Mouse (Mus musculus): ENCODE results near the gene 4930523C07Rik. TPM values are rescaled to one million over a fixed set of nuclear protein-coding genes. Genes with fewer than 3 reads are reported as not detected.

Gene 4930523C07Rik
- polyA plus RNA-seq, 1 experiment from 2014 or later, result 7.3 TPM

DNA sequence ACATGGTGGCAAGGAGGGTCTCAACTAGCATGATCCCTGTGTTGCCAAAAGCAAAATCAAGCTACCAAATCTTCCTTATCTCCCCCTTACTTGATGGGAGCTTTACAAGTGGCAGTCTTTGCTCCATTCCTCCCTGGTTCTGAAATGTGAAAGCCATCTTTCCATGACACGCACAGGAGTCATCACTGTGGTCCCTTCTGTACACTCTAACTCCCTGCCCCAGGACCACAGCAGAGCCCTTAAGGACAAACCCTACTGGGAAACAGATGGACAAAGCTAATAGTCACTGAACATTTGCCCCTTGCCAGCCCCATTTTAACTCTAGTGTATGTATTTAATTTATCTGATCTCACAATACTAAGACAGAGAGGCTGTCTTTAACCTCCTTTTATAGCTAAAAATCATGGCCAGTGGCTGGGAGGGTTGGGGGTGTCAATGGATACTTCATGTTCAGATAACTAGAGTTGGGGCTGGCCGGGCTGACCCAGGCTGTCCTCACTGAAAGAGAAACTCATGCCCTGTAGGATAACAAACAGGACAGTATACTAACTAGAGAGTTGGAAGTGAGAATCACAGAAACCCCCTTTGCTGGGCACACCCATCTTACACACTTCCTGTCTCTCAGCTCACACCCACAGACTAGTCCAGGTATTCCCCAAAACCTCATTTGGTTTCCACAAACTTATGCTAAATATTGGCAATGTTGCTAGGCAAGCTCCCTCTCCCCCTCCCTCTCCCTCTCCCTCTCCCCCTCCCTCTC, 8.6 kb downstream of the 4930523C07Rik start:
- Histone ChIP-seq H3K4me1 (replicated peaks; ENCODE audit: control insufficient read depth, insufficient read depth, low read length) (no peaks in the 10 kb centered on the region), H3K27ac (ENCODE audit: low read depth) (no peak overlapping the region), H3K36me3 (ENCODE audit: control insufficient read depth, insufficient read depth, low read length) (no peaks in the 10 kb centered on the region), H3K9me3 (ENCODE audit: control insufficient read depth, low read length) (no peaks in the 10 kb centered on the region), H3K27me3 (replicated peaks; ENCODE audit: control insufficient read depth, insufficient read depth, low read length) (no peaks in the 10 kb centered on the region), H3K4me3 (ENCODE audit: low read depth, low read length) (no peak overlapping the region), H3K9ac (ENCODE audit: low read length) (no peak overlapping the region), H3K4me2 (ENCODE audit: low read length) (no peak overlapping the region)
- DNase-seq (ENCODE audit: low spot score), result no peak
- 91% methylated on average over 2 of the region's 2 CpGs for whole genome bisulfite sequencing
- no peak for ATAC-seq (replicated peaks; ENCODE audit: low FRiP score, low TSS enrichment, low read depth)

DNA sequence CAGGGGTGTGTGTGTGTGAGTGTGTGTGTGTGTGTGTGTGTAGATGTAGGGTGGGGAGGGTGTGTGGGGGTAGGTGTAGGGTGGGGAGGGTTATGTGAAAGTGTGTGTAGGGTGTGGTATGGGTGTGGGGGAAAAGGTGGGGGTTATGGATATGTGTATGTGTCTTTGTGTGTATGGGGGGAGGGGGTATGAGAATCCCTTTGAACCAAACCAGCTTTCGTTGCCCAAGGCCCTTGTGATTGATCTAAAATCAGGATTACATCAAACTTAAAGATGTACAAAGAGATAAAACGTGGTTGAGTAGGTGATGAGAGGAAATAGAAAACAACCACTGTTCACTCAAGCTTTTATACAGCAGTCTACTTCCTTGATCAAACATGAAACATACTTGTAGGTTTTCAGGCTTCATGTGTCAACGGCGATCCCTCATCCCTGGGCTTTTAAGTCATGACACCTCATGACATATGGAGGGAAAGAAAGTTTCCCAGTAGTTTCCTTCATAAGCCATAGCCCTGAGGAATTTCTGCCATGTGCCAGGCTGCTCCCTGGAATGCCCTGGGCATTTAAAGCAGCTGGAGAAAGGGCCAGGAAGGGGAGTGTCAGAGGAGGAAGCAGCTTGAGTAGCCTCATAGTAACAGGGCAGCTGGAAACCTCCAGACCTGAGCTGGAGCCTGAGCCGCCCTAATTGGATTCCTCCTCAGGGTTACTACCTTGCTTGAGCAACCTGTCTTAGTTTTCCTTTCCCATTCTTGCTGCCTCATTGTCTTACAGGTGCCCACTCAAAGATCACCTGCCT, 9.5 kb downstream of the 4930523C07Rik start:
- no peak overlapping the region for H3K9ac ChIP-seq (ENCODE audit: low read length)
- H3K27ac ChIP-seq (ENCODE audit: low read depth), result no peak overlapping the region
- WGBS, result 76% methylated on average over 5 of the region's 5 CpGs
- no peaks in the 10 kb centered on the region for H3K9me3 ChIP-seq (ENCODE audit: control insufficient read depth, low read length)
- ATAC-seq (replicated peaks; ENCODE audit: low FRiP score, low TSS enrichment, low read depth) (no peak; the same call in 1 of the 2 replicates), DNase-seq (ENCODE audit: low spot score) (no peak)
- H3K4me1 ChIP-seq (replicated peaks; ENCODE audit: control insufficient read depth, insufficient read depth, low read length), result no peaks in the 10 kb centered on the region
- no peaks in the 10 kb centered on the region for H3K27me3 ChIP-seq (replicated peaks; ENCODE audit: control insufficient read depth, insufficient read depth, low read length)
- H3K4me2 ChIP-seq (ENCODE audit: low read length), result no peak overlapping the region
- H3K36me3 ChIP-seq (ENCODE audit: control insufficient read depth, insufficient read depth, low read length), result no peaks in the 10 kb centered on the region
- H3K4me3 ChIP-seq (ENCODE audit: low read depth, low read length), result no peak overlapping the region

DNA sequence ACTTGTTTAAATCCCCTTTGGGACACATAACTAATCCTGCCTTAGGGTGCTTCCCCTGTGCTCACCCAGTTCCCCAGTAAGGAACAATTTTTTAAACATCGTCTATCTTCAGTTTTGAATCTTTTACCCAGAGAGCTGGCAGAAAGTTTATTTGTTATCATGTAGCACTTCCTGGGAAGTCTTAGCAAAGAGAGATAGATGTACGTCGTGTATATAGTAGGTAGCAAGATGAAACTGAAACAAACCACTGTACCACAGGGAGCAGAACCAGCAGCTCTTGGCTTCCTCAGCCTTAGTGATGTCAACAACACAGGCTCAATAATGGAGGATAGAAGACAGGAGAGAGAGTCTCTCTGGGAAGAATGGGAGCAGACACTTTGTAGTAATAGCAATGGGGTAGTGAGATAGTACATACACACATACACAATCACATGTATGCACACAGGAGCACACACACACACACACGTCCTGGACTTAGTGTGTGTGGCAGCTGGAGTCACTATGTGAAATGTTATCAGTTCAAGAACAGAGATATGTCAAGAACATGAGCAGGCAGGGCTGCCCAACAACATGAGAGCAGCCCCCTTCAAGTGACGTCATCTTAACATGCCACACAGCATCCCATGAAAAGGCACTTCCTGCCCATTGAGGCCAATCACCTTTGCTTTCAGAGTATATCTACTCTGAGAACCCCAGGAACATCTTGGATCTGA, 10.3 kb downstream of the 4930523C07Rik start:
- 73% methylated on average over 5 of the region's 5 CpGs for WGBS

DNA sequence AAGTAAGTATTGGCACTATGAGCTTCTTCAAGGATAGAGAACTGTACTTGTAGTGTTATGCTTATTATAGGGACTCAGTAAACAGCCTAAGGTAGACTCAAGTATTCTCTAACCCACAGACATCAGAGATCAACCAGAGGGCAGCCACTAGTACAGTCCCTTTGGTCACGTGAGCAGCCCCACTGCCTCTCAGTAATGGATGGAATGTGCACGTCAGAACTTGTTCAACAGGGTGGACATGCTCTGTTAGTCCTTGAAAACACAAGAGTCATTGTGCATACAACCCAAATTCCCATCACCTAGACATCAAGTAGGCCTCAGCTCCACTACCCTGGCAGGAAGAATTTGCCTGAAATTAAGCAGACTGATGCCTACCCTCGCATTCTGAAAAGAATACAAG, 13.5 kb downstream of the 4930523C07Rik start:
- ATAC-seq (replicated peaks; ENCODE audit: low FRiP score, low TSS enrichment, low read depth) (no peak), DNase-seq (ENCODE audit: low spot score) (no peak)

More for the DNA sequence above, 10.3 kb downstream of the 4930523C07Rik start:
- Histone ChIP-seq H3K9ac (ENCODE audit: low read length) (no peak overlapping the region), H3K4me2 (ENCODE audit: low read length) (no peak overlapping the region), H3K4me1 (replicated peaks; ENCODE audit: control insufficient read depth, insufficient read depth, low read length) (no peaks in the 10 kb centered on the region), H3K9me3 (ENCODE audit: control insufficient read depth, low read length) (no peaks in the 10 kb centered on the region), H3K27me3 (replicated peaks; ENCODE audit: control insufficient read depth, insufficient read depth, low read length) (no peaks in the 10 kb centered on the region), H3K36me3 (ENCODE audit: control insufficient read depth, insufficient read depth, low read length) (no peaks in the 10 kb centered on the region), H3K27ac (ENCODE audit: low read depth) (no peak overlapping the region), H3K4me3 (ENCODE audit: low read depth, low read length) (no peak overlapping the region)
- ATAC-seq (replicated peaks; ENCODE audit: low FRiP score, low TSS enrichment, low read depth) (no peak), DNase-seq (ENCODE audit: low spot score) (no peak)

DNA sequence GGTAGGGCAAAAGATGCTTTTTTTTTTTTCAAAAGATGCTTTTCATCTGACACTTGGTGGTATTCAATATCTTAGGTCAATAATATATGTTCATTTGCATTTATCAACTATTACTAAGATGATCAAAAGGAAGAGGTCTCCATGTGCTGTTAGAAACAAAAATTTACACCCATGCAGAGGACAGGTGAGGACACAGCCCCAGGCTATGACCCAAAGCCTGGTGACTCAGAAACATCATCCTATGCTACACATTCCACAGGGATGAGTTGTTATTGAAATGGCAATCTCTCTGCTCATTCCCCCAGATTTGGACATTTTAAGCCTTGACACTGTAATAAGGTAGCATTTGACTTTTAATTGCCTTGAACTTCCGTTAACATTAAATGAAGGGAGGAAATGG, 15.7 kb downstream of the 4930523C07Rik start:
- 83% methylated on average over 1 of the region's 1 CpGs for WGBS
- Histone ChIP-seq H3K4me1 (replicated peaks; ENCODE audit: control insufficient read depth, insufficient read depth, low read length) (no peaks in the 10 kb centered on the region), H3K27me3 (replicated peaks; ENCODE audit: control insufficient read depth, insufficient read depth, low read length) (no peaks in the 10 kb centered on the region), H3K36me3 (ENCODE audit: control insufficient read depth, insufficient read depth, low read length) (no peaks in the 10 kb centered on the region), H3K4me3 (ENCODE audit: low read depth, low read length) (no peak overlapping the region), H3K9me3 (ENCODE audit: control insufficient read depth, low read length) (no peaks in the 10 kb centered on the region), H3K4me2 (ENCODE audit: low read length) (no peak overlapping the region), H3K9ac (ENCODE audit: low read length) (no peak overlapping the region), H3K27ac (ENCODE audit: low read depth) (no peak overlapping the region)
- ATAC-seq (replicated peaks; ENCODE audit: low FRiP score, low TSS enrichment, low read depth) (no peak), DNase-seq (ENCODE audit: low spot score) (no peak)

More for the DNA sequence above, 13.5 kb downstream of the 4930523C07Rik start:
- WGBS, result 66% methylated on average over 3 of the region's 3 CpGs
- Histone ChIP-seq H3K9me3 (ENCODE audit: control insufficient read depth, low read length) (no peaks in the 10 kb centered on the region), H3K27me3 (replicated peaks; ENCODE audit: control insufficient read depth, insufficient read depth, low read length) (no peaks in the 10 kb centered on the region), H3K27ac (ENCODE audit: low read depth) (no peak overlapping the region), H3K4me3 (ENCODE audit: low read depth, low read length) (no peak overlapping the region), H3K36me3 (ENCODE audit: control insufficient read depth, insufficient read depth, low read length) (no peaks in the 10 kb centered on the region), H3K4me1 (replicated peaks; ENCODE audit: control insufficient read depth, insufficient read depth, low read length) (no peaks in the 10 kb centered on the region), H3K9ac (ENCODE audit: low read length) (no peak overlapping the region), H3K4me2 (ENCODE audit: low read length) (no peak overlapping the region)

DNA sequence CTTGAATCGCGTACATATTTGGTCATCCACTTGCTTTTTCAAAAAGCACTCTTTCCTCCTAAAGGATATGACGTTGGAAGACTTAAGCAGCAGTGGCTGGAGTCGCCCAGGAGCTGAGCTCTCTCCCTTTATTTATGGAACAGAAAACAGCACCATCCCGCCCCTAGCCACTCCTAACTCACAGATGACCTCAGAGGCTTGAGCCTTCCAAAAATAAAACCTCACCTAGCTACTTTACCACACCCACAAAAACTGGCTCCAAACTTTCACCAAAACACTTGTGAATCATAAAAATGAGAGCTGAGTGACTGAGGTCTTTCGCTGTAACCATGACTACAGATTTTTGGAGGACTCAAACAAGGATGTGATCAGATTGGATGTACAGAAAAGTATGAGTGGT, 16.4 kb downstream of the 4930523C07Rik start:
- Histone ChIP-seq H3K4me2 (ENCODE audit: low read length) (no peak overlapping the region), H3K27me3 (replicated peaks; ENCODE audit: control insufficient read depth, insufficient read depth, low read length) (no peaks in the 10 kb centered on the region), H3K36me3 (ENCODE audit: control insufficient read depth, insufficient read depth, low read length) (no peaks in the 10 kb centered on the region), H3K9ac (ENCODE audit: low read length) (no peak overlapping the region), H3K4me1 (replicated peaks; ENCODE audit: control insufficient read depth, insufficient read depth, low read length) (no peaks in the 10 kb centered on the region), H3K4me3 (ENCODE audit: low read depth, low read length) (no peak overlapping the region), H3K27ac (ENCODE audit: low read depth) (no peak overlapping the region), H3K9me3 (ENCODE audit: control insufficient read depth, low read length) (no peaks in the 10 kb centered on the region)
- DNase-seq (ENCODE audit: low spot score), result no peak
- 57% methylated on average over 6 of the region's 6 CpGs for WGBS
- no peak for ATAC-seq (replicated peaks; ENCODE audit: low FRiP score, low TSS enrichment, low read depth)

DNA sequence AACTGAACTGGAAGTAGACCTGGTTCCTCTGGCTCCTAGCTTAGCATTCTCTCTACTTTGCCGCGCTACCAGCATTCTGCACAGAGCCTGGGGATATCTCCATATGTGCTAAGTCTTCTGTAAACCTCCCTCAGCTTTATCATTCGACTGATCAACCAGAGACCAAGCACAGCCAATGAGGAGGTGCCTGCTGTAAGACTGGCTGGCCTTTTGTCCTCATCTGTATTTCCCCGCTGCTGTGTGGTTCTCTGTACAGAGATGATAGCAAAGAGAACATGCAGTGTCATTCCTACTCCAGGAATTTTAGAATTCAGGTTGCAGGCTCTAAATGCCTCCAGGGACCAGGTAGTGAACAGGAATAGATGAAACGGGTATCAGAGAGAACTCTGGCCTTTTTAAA, 17.1 kb downstream of the 4930523C07Rik start:
- Histone ChIP-seq H3K4me3 (ENCODE audit: low read depth, low read length) (no peak overlapping the region), H3K36me3 (ENCODE audit: control insufficient read depth, insufficient read depth, low read length) (no peaks in the 10 kb centered on the region), H3K27ac (ENCODE audit: low read depth) (no peak overlapping the region), H3K9ac (ENCODE audit: low read length) (no peak overlapping the region), H3K4me2 (ENCODE audit: low read length) (no peak overlapping the region), H3K4me1 (replicated peaks; ENCODE audit: control insufficient read depth, insufficient read depth, low read length) (no peaks in the 10 kb centered on the region), H3K27me3 (replicated peaks; ENCODE audit: control insufficient read depth, insufficient read depth, low read length) (no peaks in the 10 kb centered on the region), H3K9me3 (ENCODE audit: control insufficient read depth, low read length) (no peaks in the 10 kb centered on the region)
- DNase-seq (ENCODE audit: low spot score) (no peak), ATAC-seq (replicated peaks; ENCODE audit: low FRiP score, low TSS enrichment, low read depth) (no peak)
- WGBS, result 70% methylated on average over 5 of the region's 5 CpGs

DNA sequence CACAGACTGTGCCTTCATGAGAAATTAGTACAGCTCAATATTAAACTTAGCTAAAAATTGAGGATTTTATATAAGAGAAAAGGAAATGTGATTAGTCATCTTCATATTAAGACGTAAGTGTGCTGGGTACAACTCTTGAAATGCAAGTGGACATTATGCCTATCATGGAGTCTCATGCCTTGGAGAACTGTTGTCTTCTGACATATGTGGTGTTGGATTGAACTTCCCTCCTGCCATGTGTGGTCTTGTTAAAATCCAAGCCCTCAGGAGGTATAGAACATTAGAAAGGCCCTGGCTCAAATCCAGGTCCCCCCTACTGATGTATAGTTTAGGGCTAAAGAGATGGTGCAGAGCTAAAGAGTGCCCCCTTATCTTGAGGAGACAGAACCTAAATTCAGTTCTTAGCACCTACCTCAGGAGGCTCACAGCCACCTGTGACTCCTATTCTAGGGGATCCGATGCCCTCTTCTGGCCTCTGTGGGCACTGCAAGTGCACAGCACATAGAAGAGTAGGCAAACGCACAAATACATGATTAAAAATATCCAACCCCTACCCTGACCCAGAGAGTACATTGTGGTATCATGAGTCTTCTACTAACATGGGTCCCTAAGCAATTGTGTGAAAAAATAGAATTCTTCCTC, 17.7 kb downstream of the 4930523C07Rik start:
- H3K4me1 ChIP-seq (replicated peaks; ENCODE audit: control insufficient read depth, insufficient read depth, low read length), result no peaks in the 10 kb centered on the region
- H3K9ac ChIP-seq (ENCODE audit: low read length), result no peak overlapping the region
- WGBS, result 62% methylated on average over 3 of the region's 3 CpGs
- no peaks in the 10 kb centered on the region for H3K27me3 ChIP-seq (replicated peaks; ENCODE audit: control insufficient read depth, insufficient read depth, low read length)
- H3K36me3 ChIP-seq (ENCODE audit: control insufficient read depth, insufficient read depth, low read length), result no peaks in the 10 kb centered on the region
- no peak overlapping the region for H3K4me2 ChIP-seq (ENCODE audit: low read length)
- ATAC-seq (replicated peaks; ENCODE audit: low FRiP score, low TSS enrichment, low read depth), result no peak
- no peak for DNase-seq (ENCODE audit: low spot score)
- no peaks in the 10 kb centered on the region for H3K9me3 ChIP-seq (ENCODE audit: control insufficient read depth, low read length)
- H3K4me3 ChIP-seq (ENCODE audit: low read depth, low read length), result no peak overlapping the region
- no peak overlapping the region for H3K27ac ChIP-seq (ENCODE audit: low read depth)

Data from intestine, embryonic 14.5 days (tissue).